Mouse (Mus musculus): ENCODE measurements around the gene Bcl11b. TPM values are rescaled to one million over a fixed set of nuclear protein-coding genes. Genes with fewer than 3 reads are reported as not detected.

Bcl11b gene
- total and polyA plus RNA-seq, 2 experiments from 2014 or later = 18.9 to 56.8 TPM

DNA sequence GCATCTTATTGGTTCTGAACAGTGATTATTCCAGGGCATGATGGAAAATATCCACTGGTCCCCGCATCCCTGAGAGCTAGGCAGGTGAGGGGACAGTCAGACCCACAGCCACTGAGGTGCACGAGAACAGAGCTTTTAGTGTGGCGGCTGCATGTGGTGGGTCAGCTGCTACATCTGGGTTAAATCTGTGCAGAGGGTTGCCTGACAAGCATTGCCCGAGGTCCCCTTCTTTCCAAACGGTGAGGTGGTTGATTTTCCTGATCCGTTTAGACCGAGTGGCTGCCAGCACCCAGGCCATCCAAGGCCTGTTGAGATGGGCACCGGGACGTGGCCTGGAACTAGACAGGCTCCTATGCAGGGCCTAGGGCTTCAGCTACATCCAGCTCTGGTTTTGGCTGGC is 121.7 kb downstream of the Bcl11b start:
- ATAC-seq (ENCODE audit: low FRiP score) (no peak), DNase-seq (ENCODE audit: low spot score) (no peak)
- WGBS = 86% methylated on average over 9 of the region's 9 CpGs
- Histone ChIP-seq H3K4me2 (ENCODE audit: low read depth, low read length, poor library complexity, severe bottlenecking) (no peak overlapping the region), H3K9ac (replicated peaks; ENCODE audit: low read length, poor library complexity, severe bottlenecking) (no peak overlapping the region), H3K27ac (ENCODE audit: low read depth, low read length) (no peak overlapping the region), H3K9me3 (ENCODE audit: low read length) (no peaks in the 10 kb centered on the region), H3K27me3 (ENCODE audit: insufficient read depth, low read length) (no peaks in the 10 kb centered on the region), H3K36me3 (ENCODE audit: insufficient read depth, low read length) (no peaks in the 10 kb centered on the region), H3K4me3 (ENCODE audit: low read depth, low read length) (no peak overlapping the region), H3K4me1 (ENCODE audit: insufficient read depth, low read length) (no peaks in the 10 kb centered on the region)
- no peak for TF ChIP-seq CTCF (IDR thresholded peaks at IDR 0.05)

- Histone ChIP-seq H3K27ac (ENCODE audit: low read depth, low read length) (no peak overlapping the region), H3K27me3 (ENCODE audit: insufficient read depth, low read length) (no peaks in the 10 kb centered on the region), H3K4me1 (ENCODE audit: insufficient read depth, low read length) (no peaks in the 10 kb centered on the region), H3K9ac (replicated peaks; ENCODE audit: low read length, poor library complexity, severe bottlenecking) (no peak overlapping the region), H3K4me2 (ENCODE audit: low read depth, low read length, poor library complexity, severe bottlenecking) (no peak overlapping the region), H3K9me3 (ENCODE audit: low read length) (no peaks in the 10 kb centered on the region), H3K36me3 (ENCODE audit: insufficient read depth, low read length) (no peaks in the 10 kb centered on the region), H3K4me3 (ENCODE audit: low read depth, low read length) (no peak overlapping the region)
- DNase-seq (ENCODE audit: low spot score) (no peak), ATAC-seq (ENCODE audit: low FRiP score) (no peak)
- no peak for TF ChIP-seq CTCF (IDR thresholded peaks at IDR 0.05)
- WGBS = 74% methylated on average over 13 of the region's 13 CpGs
Observed at GRCm38 (mm10) chr12:107880748-107881147, 122.7 kb downstream of the Bcl11b start.

- 91% methylated on average over 16 of the region's 16 CpGs for WGBS
- ATAC-seq (ENCODE audit: low FRiP score) = no peak
- no peaks in the 10 kb centered on the region for H3K36me3 ChIP-seq (ENCODE audit: insufficient read depth, low read length)
Observed at GRCm38 (mm10) chr12:107879114-107879777, 124.2 kb downstream of the Bcl11b start.

GRCm38 (mm10) chr12:107876237-107876636 is 127.2 kb downstream of the Bcl11b start:
- TF ChIP-seq CTCF (IDR thresholded peaks at IDR 0.05) = no peak
- WGBS = 83% methylated on average over 9 of the region's 9 CpGs
- Histone ChIP-seq H3K4me1 (ENCODE audit: insufficient read depth, low read length) (no peaks in the 10 kb centered on the region), H3K27me3 (ENCODE audit: insufficient read depth, low read length) (no peaks in the 10 kb centered on the region), H3K9ac (replicated peaks; ENCODE audit: low read length, poor library complexity, severe bottlenecking) (no peak overlapping the region), H3K36me3 (ENCODE audit: insufficient read depth, low read length) (no peaks in the 10 kb centered on the region), H3K4me3 (ENCODE audit: low read depth, low read length) (no peak overlapping the region), H3K9me3 (ENCODE audit: low read length) (no peaks in the 10 kb centered on the region), H3K27ac (ENCODE audit: low read depth, low read length) (no peak overlapping the region), H3K4me2 (ENCODE audit: low read depth, low read length, poor library complexity, severe bottlenecking) (no peak overlapping the region)
- DNase-seq (ENCODE audit: low spot score) = no peak
- no peak for ATAC-seq (ENCODE audit: low FRiP score)

More at GRCm38 (mm10) chr12:107879114-107879777, 124.2 kb downstream of the Bcl11b start:
- Histone ChIP-seq H3K4me2 (ENCODE audit: low read depth, low read length, poor library complexity, severe bottlenecking) (no peak overlapping the region), H3K9me3 (ENCODE audit: low read length) (no peaks in the 10 kb centered on the region), H3K9ac (replicated peaks; ENCODE audit: low read length, poor library complexity, severe bottlenecking) (no peak overlapping the region), H3K4me1 (ENCODE audit: insufficient read depth, low read length) (no peaks in the 10 kb centered on the region), H3K4me3 (ENCODE audit: low read depth, low read length) (no peak overlapping the region), H3K27ac (ENCODE audit: low read depth, low read length) (no peak overlapping the region), H3K27me3 (ENCODE audit: insufficient read depth, low read length) (no peaks in the 10 kb centered on the region)
- no peak for TF ChIP-seq CTCF (IDR thresholded peaks at IDR 0.05)
- DNase-seq (ENCODE audit: low spot score) = no peak

- WGBS = 89% methylated on average over 27 of the region's 27 CpGs
- DNase-seq (ENCODE audit: low spot score) = no peak
Observed at GRCm38 (mm10) chr12:107874467-107875142, 128.8 kb downstream of the Bcl11b start.

GRCm38 (mm10) chr12:107869526-107870050 is 133.8 kb downstream of the Bcl11b start:
- 83% methylated on average over 20 of the region's 20 CpGs for WGBS
- H3K4me2 ChIP-seq (ENCODE audit: low read depth, low read length, poor library complexity, severe bottlenecking) = no peak overlapping the region
- H3K27ac ChIP-seq (ENCODE audit: low read depth, low read length) = no peak overlapping the region
- no peak overlapping the region for H3K9ac ChIP-seq (replicated peaks; ENCODE audit: low read length, poor library complexity, severe bottlenecking)
- ATAC-seq (ENCODE audit: low FRiP score) (no peak), DNase-seq (ENCODE audit: low spot score) (no peak)
- no peak overlapping the region for H3K4me3 ChIP-seq (ENCODE audit: low read depth, low read length)
- H3K36me3 ChIP-seq (ENCODE audit: insufficient read depth, low read length) = no peaks in the 10 kb centered on the region
- no peak for TF ChIP-seq CTCF (IDR thresholded peaks at IDR 0.05)
- no peaks in the 10 kb centered on the region for H3K9me3 ChIP-seq (ENCODE audit: low read length)
- no peaks in the 10 kb centered on the region for H3K4me1 ChIP-seq (ENCODE audit: insufficient read depth, low read length)
- no peaks in the 10 kb centered on the region for H3K27me3 ChIP-seq (ENCODE audit: insufficient read depth, low read length)

More at GRCm38 (mm10) chr12:107874467-107875142, 128.8 kb downstream of the Bcl11b start:
- Histone ChIP-seq H3K27me3 (ENCODE audit: insufficient read depth, low read length) (no peaks in the 10 kb centered on the region), H3K36me3 (ENCODE audit: insufficient read depth, low read length) (no peaks in the 10 kb centered on the region), H3K9me3 (ENCODE audit: low read length) (no peaks in the 10 kb centered on the region), H3K9ac (replicated peaks; ENCODE audit: low read length, poor library complexity, severe bottlenecking) (no peak overlapping the region), H3K27ac (ENCODE audit: low read depth, low read length) (no peak overlapping the region), H3K4me3 (ENCODE audit: low read depth, low read length) (no peak overlapping the region), H3K4me2 (ENCODE audit: low read depth, low read length, poor library complexity, severe bottlenecking) (no peak overlapping the region), H3K4me1 (ENCODE audit: insufficient read depth, low read length) (no peaks in the 10 kb centered on the region)
- no peak for ATAC-seq (ENCODE audit: low FRiP score)
- no peak for TF ChIP-seq CTCF (IDR thresholded peaks at IDR 0.05)
